ENCODE assay signal across 8 mouse cellular contexts in the genomic region with DNA sequence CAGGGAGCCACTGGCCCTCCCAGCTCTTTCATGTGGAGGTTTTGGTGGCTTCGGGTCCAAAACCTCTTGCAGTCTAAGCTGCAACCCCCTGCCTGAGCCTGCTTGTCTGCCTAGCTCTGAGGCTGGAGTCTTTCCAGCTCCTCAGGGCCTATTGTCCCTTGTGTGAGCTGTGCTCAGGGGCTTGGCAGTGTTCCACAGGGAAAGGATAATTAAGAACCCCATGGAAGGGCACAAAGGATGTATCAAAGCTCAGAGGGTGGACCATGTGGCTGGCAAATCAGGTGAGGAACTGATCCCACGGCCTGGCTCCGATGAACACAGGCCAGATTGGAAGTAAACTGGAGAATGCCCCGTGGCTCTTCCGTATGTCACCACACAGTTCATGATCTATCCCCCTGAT. TPM values are rescaled to one million over a fixed set of nuclear protein-coding genes. Genes with fewer than 3 reads are reported as not detected.
DNase-seq lines count a peak whose midpoint lies in the region; ATAC-seq and TF ChIP-seq lines count a peak whose summit lies in the region.

No protein-coding gene starts in this region.

- H3K36me3 ChIP-seq in embryonic facial prominence, embryonic 11.5 days (replicated peaks; ENCODE audit: control insufficient read depth, insufficient read depth, low read depth, low read length), result no peaks in the 10 kb centered on the region
- H3K36me3 ChIP-seq in thymus, adult 2 months (ENCODE audit: control insufficient read depth, insufficient read depth, low read length), result no peaks in the 10 kb centered on the region

- peak; percentile 91 for DNase-seq in retina, postnatal 1 day
- no peak for DNase-seq in retina, embryonic 14.5 days (ENCODE audit: low spot score)
- no peak for DNase-seq in embryonic facial prominence, embryonic 11.5 days (ENCODE audit: low spot score)
- DNase-seq in heart, postnatal 4 days, result peak; percentile 64
- peak; percentile 38 to 58 for DNase-seq in kidney, postnatal 4 days
- DNase-seq in spleen, postnatal 10 days (ENCODE audit: low spot score in 2 of 2), result no peak
- no peak for DNase-seq in thymus, adult 2 months

- H3K4me3 ChIP-seq in embryonic facial prominence, embryonic 11.5 days (ENCODE audit: low read depth, low read length), result no peak overlapping the region
- H3K4me3 ChIP-seq in olfactory bulb, adult 2 months (ENCODE audit: insufficient read depth, low read depth, low read length), result no peak overlapping the region
- no peak overlapping the region for H3K4me3 ChIP-seq in thymus, adult 2 months (ENCODE audit: control insufficient read depth, insufficient read depth, low read length)

- peak overlapping the region; percentile 75 for H3K27ac ChIP-seq in embryonic facial prominence, embryonic 11.5 days (replicated peaks; ENCODE audit: low read depth, low read length)
- peak overlapping the region; percentile 49 for H3K27ac ChIP-seq in olfactory bulb, adult 2 months (ENCODE audit: insufficient read depth, low read depth, low read length)
- H3K27ac ChIP-seq in thymus, adult 2 months (ENCODE audit: control insufficient read depth, insufficient read depth, low read length), result no peak overlapping the region

- peaks cover 31% of the 10 kb centered on the region for H3K4me1 ChIP-seq in embryonic facial prominence, embryonic 11.5 days (ENCODE audit: control insufficient read depth, insufficient read depth, low read length)
- peaks cover 73% of the 10 kb centered on the region for H3K4me1 ChIP-seq in olfactory bulb, adult 2 months (ENCODE audit: control insufficient read depth, insufficient read depth, low read length)
- peaks cover 26% of the 10 kb centered on the region for H3K4me1 ChIP-seq in thymus, adult 2 months (replicated peaks; ENCODE audit: control insufficient read depth, insufficient read depth, low read length)

- H3K9me3 ChIP-seq in embryonic facial prominence, embryonic 11.5 days (replicated peaks; ENCODE audit: control insufficient read depth, low read length), result no peaks in the 10 kb centered on the region

- TF ChIP-seq CTCF in olfactory bulb, adult 2 months (IDR thresholded peaks at IDR 0.05; ENCODE audit: insufficient read depth, low read depth, low read length), result no peak
- no peak for TF ChIP-seq CTCF in thymus, adult 2 months (IDR thresholded peaks at IDR 0.05; ENCODE audit: borderline replicate concordance, control insufficient read depth, extremely low read depth, insufficient read depth, low read length, poor library complexity)

- H3K27me3 ChIP-seq in embryonic facial prominence, embryonic 11.5 days (ENCODE audit: control insufficient read depth, insufficient read depth, low read length), result no peaks in the 10 kb centered on the region; the same call in 1 of the 2 replicates
- H3K27me3 ChIP-seq in thymus, adult 2 months (ENCODE audit: control insufficient read depth, insufficient read depth, low read length), result no peaks in the 10 kb centered on the region

- peak overlapping the region; percentile 22; the same call in 1 of the 2 replicates for H3K9ac ChIP-seq in embryonic facial prominence, embryonic 11.5 days (replicated peaks; ENCODE audit: low read length)

- TF ChIP-seq POLR2A in olfactory bulb, adult 2 months (IDR thresholded peaks at IDR 0.05; ENCODE audit: insufficient read depth, low read depth, low read length), result no peak
- TF ChIP-seq POLR2A in thymus, adult 2 months (IDR thresholded peaks at IDR 0.05; ENCODE audit: control insufficient read depth, extremely low read depth, insufficient read depth, low read length, poor library complexity), result no peak

- 58% methylated on average over 5 of the region's 5 CpGs for WGBS in embryonic facial prominence, embryonic 11.5 days
- WGBS in olfactory bulb, adult 2 months, result 58% methylated on average over 5 of the region's 5 CpGs
- 94% methylated on average over 5 of the region's 5 CpGs for WGBS in thymus, adult 2 months

- H3K4me2 ChIP-seq in embryonic facial prominence, embryonic 11.5 days (ENCODE audit: low read depth, low read length), result no peak overlapping the region

- no peak for ATAC-seq in embryonic facial prominence, embryonic 11.5 days (replicated peaks; ENCODE audit: insufficient number of reproducible peaks, low FRiP score, low TSS enrichment, low read depth)

RNA-seq across cellular contexts. Expression of a gene that starts 22.4 kb away (rescaled TPM):
- polyA plus RNA-seq in embryonic facial prominence, embryonic 11.5 days (2014; fragmentation: Nextera tagmentation; extraction: Ambion mirVana), result 9.6 and 11.2 TPM in 2 replicates
- 10 to 100 TPM; 31.6 to 34.2 TPM for total RNA-seq in heart, postnatal 4 days (2021)
- polyA plus RNA-seq in olfactory bulb, adult 2 months (2012; ENCODE audit: insufficient read depth, insufficient read length, low replicate concordance, missing spikeins), result not detected in 2 replicates
- 203 and 208 TPM in 2 replicates for polyA plus RNA-seq in thymus, adult 2 months (2012; rRNA removed)

RNA-seq across cellular contexts. Expression of a gene that starts 22.7 kb away (rescaled TPM):
- polyA plus RNA-seq in embryonic facial prominence, embryonic 11.5 days (2014; fragmentation: Nextera tagmentation; extraction: Ambion mirVana), result 0.31 and 0.55 TPM in 2 replicates
- not detected for total RNA-seq in heart, postnatal 4 days (2021)
- polyA plus RNA-seq in olfactory bulb, adult 2 months (2012; ENCODE audit: insufficient read depth, insufficient read length, low replicate concordance, missing spikeins), result not detected in 2 replicates
- polyA plus RNA-seq in thymus, adult 2 months (2012; rRNA removed), result 2.8 and 3.0 TPM in 2 replicates

RNA-seq across cellular contexts. Expression of a gene that starts 46.3 kb away (rescaled TPM):
- 8.3 and 8.8 TPM in 2 replicates for polyA plus RNA-seq in embryonic facial prominence, embryonic 11.5 days (2014; fragmentation: Nextera tagmentation; extraction: Ambion mirVana)
- total RNA-seq in heart, postnatal 4 days (2021), result 10 to 100 TPM; 10.7 to 10.8 TPM
- not detected in 2 replicates for polyA plus RNA-seq in olfactory bulb, adult 2 months (2012; ENCODE audit: insufficient read depth, insufficient read length, low replicate concordance, missing spikeins)
- polyA plus RNA-seq in thymus, adult 2 months (2012; rRNA removed), result 18.8 and 20.6 TPM in 2 replicates

RNA-seq across cellular contexts. Expression of a gene that starts 46.4 kb away (rescaled TPM):
- 28.9 and 29.7 TPM in 2 replicates for polyA plus RNA-seq in embryonic facial prominence, embryonic 11.5 days (2014; fragmentation: Nextera tagmentation; extraction: Ambion mirVana)
- total RNA-seq in heart, postnatal 4 days (2021), result 10 to 100 TPM; 30.8 to 32.0 TPM
- not detected in 2 replicates for polyA plus RNA-seq in olfactory bulb, adult 2 months (2012; ENCODE audit: insufficient read depth, insufficient read length, low replicate concordance, missing spikeins)
- 429 and 448 TPM in 2 replicates for polyA plus RNA-seq in thymus, adult 2 months (2012; rRNA removed)

RNA-seq across cellular contexts. Expression of a gene that starts 55.1 kb away (rescaled TPM):
- 1.3 and 1.8 TPM in 2 replicates for polyA plus RNA-seq in embryonic facial prominence, embryonic 11.5 days (2014; fragmentation: Nextera tagmentation; extraction: Ambion mirVana)
- total RNA-seq in heart, postnatal 4 days (2021), result 1 to 10 TPM; 8.7 to 9.3 TPM
- polyA plus RNA-seq in olfactory bulb, adult 2 months (2012; ENCODE audit: insufficient read depth, insufficient read length, low replicate concordance, missing spikeins), result not detected in 2 replicates
- 21.9 and 29.1 TPM in 2 replicates for polyA plus RNA-seq in thymus, adult 2 months (2012; rRNA removed)

Comparison
In these comparisons a context has a peak if more than half of its experiments do, and no peak if none do; other contexts are left out.
1. DNase-seq: peak in retina, postnatal 1 day (single experiment), heart, postnatal 4 days (single experiment) and kidney, postnatal 4 days (2 of 2); none in retina, embryonic 14.5 days (single experiment), embryonic facial prominence, embryonic 11.5 days (single experiment), spleen, postnatal 10 days (0 of 2) and thymus, adult 2 months (single experiment).